Mouse (Mus musculus) hematopoietic stem cell, adult 5-6 weeks (primary cell): ENCODE data around the gene Pgbd1. TPM values are rescaled to one million over a fixed set of nuclear protein-coding genes. Genes with fewer than 3 reads are reported as not detected.
A peak's percentile ranks its signal among the peaks of the same experiment; 100 is the strongest.
"Not testable (repeated sequence)": the region's sequence is repeated elsewhere in the genome, so short reads cannot be mapped to it uniquely, and the experiment has no call there.

Source experiments
- ATAC-seq, 2 experiments: fragments of 125-278 bp in 1 of 2; replicated peaks in 1 of 2; 2 replicates each; pipeline ENCODE4 v1.8.0; 2016 to 2017; ENCODE audit warnings: inconsistent platforms in 2 of 2, mild to moderate bottlenecking in 2 of 2, moderate number of reproducible peaks in 2 of 2, low read depth in 1 of 2, moderate TSS enrichment in 1 of 2; ENCODE audit not compliant: low FRiP score in 2 of 2, poor library complexity in 2 of 2, severe bottlenecking in 2 of 2, insufficient read depth in 1 of 2, low TSS enrichment in 1 of 2
- total RNA-seq: library from RNA; stranded (forward); fragments of 172-1452, 232-1000 nt; gene quantifications from 2 replicates; pipeline ENCODE4 v1.2.3, GENCODE M21; 2017

The Pgbd1 gene
- 0.88 and 2.2 TPM in 2 replicates for total RNA-seq

- ATAC-seq: peak; percentile 82 to 83
These were observed at the start of gene Pgbd1 for GRCm38 (mm10) chr13:21440503-21441206. Gene Pgbd1 (minus strand): TSS chr13:21441058.

- no peak for ATAC-seq
These were observed 46.0 kb upstream of the Pgbd1 start for GRCm38 (mm10) chr13:21486881-21487280.

- ATAC-seq: peak; percentile 62 to 71
These were observed 38.2 kb upstream of the Pgbd1 start, which contains the start of the genes Zkscan4 and Gm10065 for GRCm38 (mm10) chr13:21478759-21479670. Gene Zkscan4 (plus strand): TSS chr13:21478907. Gene Gm10065 (minus strand): TSS chr13:21479441.

- no peak for ATAC-seq
These were observed 31.6 kb upstream of the Pgbd1 start for GRCm38 (mm10) chr13:21472427-21472826.

- ATAC-seq: no peak
These were observed 28.2 kb upstream of the Pgbd1 start for GRCm38 (mm10) chr13:21469097-21469496.

- ATAC-seq: peak; percentile 94 to 99
These were observed 27.5 kb upstream of the Pgbd1 start, which contains the start of gene Nkapl for GRCm38 (mm10) chr13:21468061-21469019. Gene Nkapl (minus strand): TSS chr13:21468509.

GRCm38 (mm10) chr13:21467336-21467735, 26.5 kb upstream of the Pgbd1 start:
- no peak for ATAC-seq

- not testable (repeated sequence) for ATAC-seq
These were observed 21.7 kb upstream of the Pgbd1 start for GRCm38 (mm10) chr13:21462516-21462915.

GRCm38 (mm10) chr13:21456347-21456746, 15.5 kb upstream of the Pgbd1 start:
- no peak for ATAC-seq

- ATAC-seq: no peak
These were observed 13.3 kb upstream of the Pgbd1 start for GRCm38 (mm10) chr13:21454133-21454532.

- peak; percentile 91 to 97 for ATAC-seq
These were observed 12.6 kb upstream of the Pgbd1 start, which contains the start of gene Zscan26 for GRCm38 (mm10) chr13:21453449-21453848. Gene Zscan26 (minus strand): TSS chr13:21453730.

- ATAC-seq: peak in 1 of 2 experiments; percentile 24; a peak in 1 of 4 replicates
These were observed 12.2 kb upstream of the Pgbd1 start for GRCm38 (mm10) chr13:21453042-21453441.

GRCm38 (mm10) chr13:21447856-21448614, 7.2 kb upstream of the Pgbd1 start:
- no peak for ATAC-seq

GRCm38 (mm10) chr13:21446796-21447195, 5.9 kb upstream of the Pgbd1 start:
- no peak for ATAC-seq

- ATAC-seq: no peak
These were observed 332 bp upstream of the Pgbd1 start for GRCm38 (mm10) chr13:21441207-21441572.

GRCm38 (mm10) chr13:21435476-21435875, 5.4 kb downstream of the Pgbd1 start:
- no peak for ATAC-seq
